17 mouse cellular contexts compared by ENCODE assay signal in the genomic region with DNA sequence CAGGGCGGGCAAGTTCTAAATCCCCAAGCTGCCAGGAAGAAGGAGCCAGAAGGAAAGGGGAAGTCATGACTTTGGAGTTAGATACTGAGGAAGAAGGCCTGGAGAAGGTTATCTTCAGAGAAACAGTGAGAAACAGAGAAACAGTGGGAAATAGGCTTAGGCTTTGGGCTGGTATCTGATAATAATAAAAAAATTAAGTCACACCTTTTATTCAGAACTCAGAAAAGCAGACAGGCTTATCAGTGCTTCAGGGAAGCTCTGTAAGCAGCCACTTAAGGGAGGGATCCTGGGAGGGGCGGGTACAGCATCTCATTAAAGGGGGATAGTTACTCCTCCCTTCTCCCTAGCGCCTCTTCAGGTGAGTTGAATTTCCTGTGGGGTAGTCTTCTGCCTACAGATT. TPM values are rescaled to one million over a fixed set of nuclear protein-coding genes. Genes with fewer than 3 reads are reported as not detected.
"Had no signal": no experiment of that assay in that cellular context is flagged by ENCODE, and none has a peak within 500 bp of the region (broad histone marks: within the 10 kb centered on the region; RNA-seq: fewer than 3 reads in every experiment).

No protein-coding gene starts in this region.

- H3K9ac ChIP-seq: lung, embryonic 14.5 days; midbrain, embryonic 12.5 days; neural tube, embryonic 12.5 days had no signal

- H3K27ac ChIP-seq: midbrain, embryonic 10.5 days; midbrain, embryonic 12.5 days; neural tube, embryonic 12.5 days had no signal

- H3K4me2 ChIP-seq: lung, embryonic 14.5 days; midbrain, embryonic 12.5 days; neural tube, embryonic 12.5 days had no signal

- DNase-seq: lung, adult 18-20 months; lung, embryonic 14.5 days; lung, postnatal 10 days; lung, postnatal 4 days; midbrain, embryonic 14.5 days; right cerebral cortex, postnatal 25 days; right cerebral cortex, postnatal 4 days; spleen, adult 18-20 months; thymus, adult 18-20 months; thymus, postnatal 14 days; thymus, postnatal 36 days had no signal

- H3K4me3 ChIP-seq: megakaryocyte, embryonic 14.5 days; midbrain, embryonic 10.5 days; midbrain, embryonic 12.5 days; neural tube, embryonic 12.5 days had no signal

- ATAC-seq: midbrain, embryonic 16.5 days had no signal

- H3K9me3 ChIP-seq: megakaryocyte, embryonic 14.5 days; midbrain, embryonic 10.5 days; midbrain, embryonic 12.5 days; neural tube, embryonic 12.5 days had no signal

- H3K36me3 ChIP-seq: midbrain, embryonic 10.5 days; midbrain, embryonic 12.5 days; neural tube, embryonic 12.5 days had no signal

- H3K27me3 ChIP-seq: megakaryocyte, embryonic 14.5 days; midbrain, embryonic 12.5 days; neural tube, embryonic 12.5 days had no signal

- H3K4me1 ChIP-seq: midbrain, embryonic 12.5 days; neural tube, embryonic 12.5 days had no signal

RNA-seq across cellular contexts. Expression of gene Slc35d3, which starts 30.3 kb away (rescaled TPM):
- total RNA-seq: neutrophil, adult 5-6 weeks had no signal
